Mouse (Mus musculus): ENCODE results near the gene Endov. TPM values are rescaled to one million over a fixed set of nuclear protein-coding genes. Genes with fewer than 3 reads are reported as not detected.
A peak's percentile ranks its signal among the peaks of the same experiment; 100 is the strongest.

Gene Endov
- total RNA-seq (2015; ENCODE audit: low replicate concordance) (3.8 and 7.6 TPM in 2 replicates), total RNA-seq (2017; ENCODE audit: low replicate concordance) (4.2 and 6.5 TPM in 2 replicates)

DNA sequence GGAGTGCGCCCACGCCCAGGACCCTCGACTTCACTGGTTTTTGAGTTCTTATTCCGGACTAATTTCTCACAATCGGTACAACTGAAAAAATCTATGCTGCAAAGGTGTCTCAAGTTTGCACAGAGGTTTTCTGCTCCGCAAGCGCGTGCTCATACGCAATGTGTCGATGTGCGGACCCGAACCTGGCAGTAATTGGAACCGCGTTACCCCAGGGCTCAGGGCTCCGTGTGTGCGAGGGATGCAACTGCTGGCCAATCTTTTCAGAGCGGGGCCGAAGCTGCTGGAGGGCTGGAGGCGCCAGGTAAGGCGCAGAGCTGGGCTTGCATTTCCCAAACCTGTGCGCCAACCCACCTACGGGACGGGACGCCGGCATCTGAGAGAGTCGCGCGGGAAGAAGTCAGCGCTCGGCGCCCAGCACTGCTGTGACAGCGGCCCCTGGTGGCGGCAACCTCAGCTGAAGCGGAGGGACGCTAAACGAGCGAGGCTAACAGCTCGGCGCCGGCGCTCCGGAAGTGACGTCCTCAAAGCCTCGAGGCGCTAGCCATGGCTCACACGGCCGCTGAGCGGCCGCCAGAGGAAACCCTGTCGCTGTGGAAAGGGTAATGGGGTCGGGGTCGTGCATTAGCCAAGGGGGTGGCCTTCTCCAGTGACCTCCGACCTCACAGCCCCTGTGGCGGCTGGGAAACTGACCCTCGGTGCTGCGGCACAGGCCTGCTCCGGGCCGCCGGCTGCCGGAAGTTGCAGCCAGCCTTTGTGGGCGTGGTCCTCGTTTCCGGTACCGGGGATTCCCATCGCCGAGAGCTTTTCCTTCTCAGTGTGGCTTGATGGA, at the start of gene Endov:
Gene Endov (plus strand): TSS at position 487 of the 829 bp plus-strand sequence.
- ATAC-seq (replicated peaks; ENCODE audit: low FRiP score, poor library complexity, severe bottlenecking), result peak; percentile 95

DNA sequence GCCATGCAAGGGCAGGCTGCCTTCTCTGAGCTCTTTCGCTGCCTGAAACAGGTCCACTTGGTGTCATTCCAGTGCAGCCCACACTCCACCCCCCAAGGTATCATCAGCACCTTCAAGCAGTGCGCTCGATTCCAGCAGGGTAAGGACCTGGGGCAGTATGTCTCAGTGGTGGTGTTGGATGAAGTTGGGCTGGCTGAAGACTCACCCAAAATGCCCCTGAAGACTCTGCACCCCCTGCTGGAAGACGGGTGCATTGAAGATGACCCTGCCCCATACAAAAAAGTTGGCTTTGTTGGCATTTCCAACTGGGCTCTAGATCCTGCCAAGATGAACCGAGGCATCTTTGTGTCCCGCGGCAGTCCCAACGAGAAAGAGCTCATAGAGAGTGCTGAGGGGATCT, 48.9 kb upstream of the Endov start:
- ATAC-seq (replicated peaks; ENCODE audit: low FRiP score, poor library complexity, severe bottlenecking), result no peak

DNA sequence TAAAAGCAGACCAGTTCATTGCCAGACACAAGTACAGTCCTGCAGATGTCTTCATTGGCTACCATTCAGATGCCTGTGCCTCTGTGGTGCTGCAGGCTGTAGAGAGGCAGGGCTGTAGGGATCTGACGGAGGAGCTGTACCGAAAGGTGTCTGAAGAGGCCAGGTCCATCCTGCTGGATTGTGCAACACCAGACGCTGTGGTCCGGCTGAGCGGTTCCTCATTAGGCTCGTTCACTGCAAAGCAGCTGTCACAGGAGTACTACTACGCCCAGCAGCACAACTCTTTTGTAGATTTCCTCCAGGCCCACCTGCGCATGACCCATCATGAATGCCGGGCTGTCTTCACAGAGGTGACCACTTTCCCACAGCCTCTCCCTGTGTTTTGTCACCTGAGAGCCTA, 47.7 kb upstream of the Endov start:
- no peak for ATAC-seq (replicated peaks; ENCODE audit: low FRiP score, poor library complexity, severe bottlenecking)

DNA sequence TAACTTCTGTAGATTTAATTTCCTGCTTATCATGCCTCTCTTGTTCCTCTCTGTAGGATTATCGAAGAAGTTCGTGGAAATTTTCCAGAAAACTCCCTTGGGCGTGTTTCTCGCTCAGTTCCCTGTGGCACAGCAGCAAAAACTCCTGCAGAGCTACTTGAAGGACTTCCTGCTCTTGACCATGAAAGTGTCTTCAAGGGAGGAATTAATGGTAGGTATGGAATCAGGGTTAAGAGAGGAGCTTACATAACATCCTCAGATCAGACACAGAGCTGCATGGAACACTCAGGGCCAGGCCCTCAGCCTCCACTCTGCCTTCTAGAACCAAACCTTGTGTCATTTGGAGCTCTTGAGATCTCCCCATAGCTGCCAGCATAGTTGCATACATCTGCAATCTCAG, 35.0 kb upstream of the Endov start:
- no peak for ATAC-seq (replicated peaks; ENCODE audit: low FRiP score, poor library complexity, severe bottlenecking)

DNA sequence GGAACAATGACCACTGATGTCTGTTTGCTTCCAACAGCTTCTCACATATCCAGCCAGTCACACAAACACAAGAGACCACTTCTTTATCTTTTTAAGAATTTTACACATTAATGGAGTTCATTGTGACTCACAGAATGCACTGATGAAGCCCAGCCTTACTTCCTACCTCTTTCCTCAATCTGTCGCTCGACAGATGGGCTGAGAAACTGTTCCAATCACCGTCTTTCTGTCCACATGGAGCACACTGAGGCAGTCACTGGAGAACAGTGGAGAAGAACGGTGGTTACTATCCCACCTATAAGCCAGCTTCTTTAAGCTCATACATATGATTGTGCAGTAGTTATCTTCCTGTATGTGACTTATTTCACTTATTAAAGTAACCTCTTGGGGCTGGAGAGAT, 13.3 kb upstream of the Endov start:
- ATAC-seq (replicated peaks; ENCODE audit: low FRiP score, poor library complexity, severe bottlenecking), result no peak

DNA sequence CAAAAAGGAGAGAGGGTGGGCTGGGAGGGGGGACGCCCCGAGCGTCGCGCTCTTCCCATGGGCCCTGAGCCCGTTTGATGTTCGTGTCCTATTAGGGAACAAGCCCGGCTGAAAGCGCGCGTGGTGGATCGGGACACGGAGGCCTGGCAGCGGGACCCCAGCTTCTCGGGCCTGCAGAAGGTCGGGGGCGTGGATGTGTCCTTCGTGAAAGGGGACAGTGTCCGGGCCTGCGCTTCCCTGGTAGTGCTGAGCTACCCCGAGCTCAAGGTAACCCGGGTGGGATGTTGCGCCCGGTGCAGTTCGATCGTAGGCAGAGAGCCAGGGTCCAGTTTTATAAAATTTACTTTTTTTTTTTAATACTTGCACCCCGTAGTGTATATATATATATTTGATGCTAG, 542 bp downstream of the Endov start:
- no peak for ATAC-seq (replicated peaks; ENCODE audit: low FRiP score, poor library complexity, severe bottlenecking)

DNA sequence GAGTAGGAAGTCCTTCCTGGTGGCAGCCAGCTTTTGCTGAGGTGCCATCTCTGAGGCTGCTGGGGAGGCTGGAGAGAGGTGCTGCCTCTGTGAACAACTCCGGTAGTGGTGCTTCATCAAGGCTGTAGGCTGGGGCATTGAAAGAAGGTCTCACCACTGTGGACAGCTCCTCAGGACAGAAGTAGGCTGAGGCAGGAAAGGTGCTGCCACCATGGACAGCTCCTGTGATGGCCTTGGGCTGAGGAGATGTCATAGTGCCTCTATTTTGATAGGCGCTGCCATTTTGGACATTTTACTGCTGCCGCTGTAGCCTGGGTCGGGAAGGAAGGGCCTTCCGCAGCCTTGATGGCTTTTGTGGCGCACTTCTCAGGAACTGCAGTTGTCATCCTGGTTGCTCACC, 1.7 kb downstream of the Endov start:
- ATAC-seq (replicated peaks; ENCODE audit: low FRiP score, poor library complexity, severe bottlenecking), result no peak

DNA sequence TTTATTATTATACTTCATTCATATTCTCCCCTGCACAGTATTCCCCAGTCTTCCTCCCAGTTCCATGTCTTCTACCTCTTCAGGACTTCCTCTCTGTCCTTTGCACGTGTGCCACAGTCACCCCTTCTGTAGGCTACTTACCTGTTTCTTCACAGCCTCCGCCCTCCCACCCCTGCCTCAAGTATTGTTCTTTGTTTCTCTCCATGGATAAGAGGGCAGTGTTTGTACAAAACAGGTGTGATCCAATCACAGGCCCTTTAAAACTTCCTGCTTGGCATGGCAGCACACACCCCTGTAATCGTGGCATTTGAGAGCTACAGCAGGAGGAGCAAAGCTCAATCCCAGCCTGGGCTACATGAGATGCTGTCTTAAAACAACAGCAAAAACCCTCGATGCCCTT, 2.4 kb downstream of the Endov start:
- no peak for ATAC-seq (replicated peaks; ENCODE audit: low FRiP score, poor library complexity, severe bottlenecking)

DNA sequence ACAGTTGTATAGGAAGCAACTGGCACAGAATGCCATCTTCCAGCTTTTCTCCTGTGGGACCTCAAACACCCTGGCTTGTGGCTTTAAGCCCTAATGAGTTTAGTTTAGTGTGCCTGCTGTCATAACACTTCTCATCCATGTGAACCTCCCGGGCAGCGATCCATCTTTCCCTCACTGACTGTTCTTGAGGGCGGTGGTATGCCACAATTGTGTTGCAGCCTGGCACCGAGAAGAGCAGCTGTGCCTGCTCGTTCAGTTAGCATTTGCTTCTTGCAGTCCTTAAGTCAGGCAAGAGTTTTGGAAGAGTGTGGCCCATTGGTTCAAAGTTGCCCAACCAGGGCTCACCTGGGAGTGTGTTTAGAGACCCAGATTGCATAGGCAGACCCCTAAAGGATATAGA, 5.0 kb downstream of the Endov start:
- no peak for ATAC-seq (replicated peaks; ENCODE audit: low FRiP score, poor library complexity, severe bottlenecking)

DNA sequence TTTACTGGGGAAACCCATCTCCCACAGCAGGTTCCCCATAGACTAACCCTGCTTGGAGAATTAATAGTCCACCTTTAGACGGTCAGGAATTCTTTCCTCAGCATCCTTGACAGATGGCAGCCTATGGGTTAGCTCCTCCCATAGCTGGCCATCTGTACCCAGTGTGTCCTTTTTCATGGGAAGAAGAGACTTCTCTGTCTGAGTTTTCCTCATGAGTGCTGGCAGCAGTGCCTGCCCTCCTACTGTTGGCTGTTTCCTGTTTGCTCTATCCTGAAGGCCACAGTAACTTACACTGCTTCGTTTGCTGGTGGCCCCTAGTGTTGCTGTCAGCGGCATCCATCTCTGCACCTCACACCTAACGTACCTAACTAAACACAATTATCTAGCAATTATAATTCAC, 6.3 kb downstream of the Endov start:
- no peak for ATAC-seq (replicated peaks; ENCODE audit: low FRiP score, poor library complexity, severe bottlenecking)

DNA sequence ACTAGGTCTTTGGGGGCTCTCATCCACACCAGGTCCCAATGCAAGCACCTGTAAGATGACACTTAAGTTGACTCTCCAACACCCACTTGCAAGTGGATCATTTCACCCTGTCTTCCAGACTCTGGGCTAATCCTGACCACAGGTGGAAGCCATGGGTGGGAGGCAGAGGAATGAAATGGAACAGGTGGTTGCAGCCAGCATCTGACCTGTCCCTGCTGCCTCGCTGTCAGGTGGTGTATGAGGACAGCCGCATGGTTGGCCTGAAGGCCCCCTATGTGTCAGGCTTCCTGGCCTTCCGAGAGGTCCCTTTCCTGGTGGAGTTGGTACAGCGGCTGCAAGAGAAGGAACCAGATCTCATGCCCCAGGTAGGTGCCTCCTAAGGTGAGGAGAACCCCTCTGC, 8.2 kb downstream of the Endov start:
- no peak for ATAC-seq (replicated peaks; ENCODE audit: low FRiP score, poor library complexity, severe bottlenecking)

DNA sequence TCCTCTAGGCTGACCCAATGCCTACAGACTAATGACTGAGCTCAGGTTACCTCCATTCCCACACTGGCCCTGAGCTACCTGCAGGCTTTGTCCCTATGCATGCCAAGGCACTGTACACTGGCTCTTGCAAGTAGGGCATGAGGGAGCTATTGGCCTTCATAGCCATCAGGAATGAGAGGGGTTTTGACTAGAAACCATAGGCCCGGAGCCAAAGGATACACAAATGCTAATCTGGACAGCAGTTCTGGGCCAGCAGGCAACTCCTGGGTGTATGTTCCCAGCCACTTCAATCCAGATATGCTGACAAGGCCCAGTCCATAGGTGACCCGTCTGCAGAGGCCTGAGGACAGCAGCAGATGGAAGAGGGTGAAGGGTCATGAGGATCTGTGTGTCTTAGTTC, 8.9 kb downstream of the Endov start:
- no peak for ATAC-seq (replicated peaks; ENCODE audit: low FRiP score, poor library complexity, severe bottlenecking)

DNA sequence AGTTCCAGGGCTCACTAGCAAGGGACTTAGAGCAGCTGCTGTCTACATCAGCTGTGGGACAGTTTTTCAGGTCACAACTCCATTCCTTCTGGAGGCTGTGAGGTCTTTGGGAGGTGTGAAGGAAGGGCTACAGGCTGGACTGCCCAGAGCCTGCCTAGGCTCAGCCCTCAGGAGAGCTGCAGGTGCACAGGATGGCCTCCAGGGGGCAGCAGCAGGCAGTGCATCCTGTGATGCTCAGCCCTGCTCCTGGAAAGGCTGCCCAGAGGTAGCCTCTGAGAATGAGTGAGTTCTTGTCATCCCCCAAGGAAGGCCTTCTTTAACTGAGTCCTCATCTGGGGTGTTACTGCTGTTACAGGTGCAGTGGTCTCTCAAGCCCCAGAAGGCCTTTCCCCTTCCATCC, 12.5 kb downstream of the Endov start:
- ATAC-seq (replicated peaks; ENCODE audit: low FRiP score, poor library complexity, severe bottlenecking), result peak; percentile 72

DNA sequence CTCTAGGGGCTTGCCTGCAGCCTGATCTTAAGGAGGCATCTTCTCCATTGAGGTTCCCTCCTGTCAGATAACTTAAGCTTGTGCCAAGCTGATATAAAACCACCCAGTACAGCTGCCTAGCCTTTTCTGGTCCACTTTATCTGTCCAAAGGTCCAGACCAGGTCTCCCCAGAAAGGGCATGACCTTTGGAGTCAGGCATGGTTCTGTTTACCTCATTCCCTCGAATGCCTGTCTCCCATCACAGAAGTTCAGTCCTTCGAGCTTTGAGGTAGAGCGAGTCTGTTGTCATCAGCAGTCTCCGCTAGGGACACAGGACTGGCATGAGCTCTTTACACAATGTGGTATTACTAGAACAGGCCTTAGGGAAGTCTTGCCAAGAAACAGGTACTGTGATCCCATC, 15.2 kb downstream of the Endov start:
- no peak for ATAC-seq (replicated peaks; ENCODE audit: low FRiP score, poor library complexity, severe bottlenecking)

DNA sequence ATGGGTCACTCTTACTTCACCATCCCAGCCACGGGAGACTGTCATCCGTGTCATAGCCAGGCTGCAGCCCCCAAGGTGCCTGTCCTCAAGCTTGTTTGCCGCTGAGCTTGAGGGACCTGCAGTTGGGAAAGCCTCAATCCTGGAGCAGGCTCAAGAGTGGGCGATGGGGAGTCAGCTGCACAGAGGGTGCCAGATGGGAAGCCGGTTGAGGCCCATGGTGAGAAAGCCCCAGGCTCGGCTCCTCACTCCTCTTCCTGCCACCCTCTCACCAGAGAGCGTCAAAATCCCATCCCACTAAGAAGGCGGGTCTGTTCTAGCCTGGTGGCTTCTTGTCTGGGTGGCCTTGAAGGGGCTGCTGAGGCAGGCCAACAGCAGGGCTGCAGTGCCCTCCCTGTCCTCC, 16.6 kb downstream of the Endov start:
- ATAC-seq (replicated peaks; ENCODE audit: low FRiP score, poor library complexity, severe bottlenecking), result no peak

DNA sequence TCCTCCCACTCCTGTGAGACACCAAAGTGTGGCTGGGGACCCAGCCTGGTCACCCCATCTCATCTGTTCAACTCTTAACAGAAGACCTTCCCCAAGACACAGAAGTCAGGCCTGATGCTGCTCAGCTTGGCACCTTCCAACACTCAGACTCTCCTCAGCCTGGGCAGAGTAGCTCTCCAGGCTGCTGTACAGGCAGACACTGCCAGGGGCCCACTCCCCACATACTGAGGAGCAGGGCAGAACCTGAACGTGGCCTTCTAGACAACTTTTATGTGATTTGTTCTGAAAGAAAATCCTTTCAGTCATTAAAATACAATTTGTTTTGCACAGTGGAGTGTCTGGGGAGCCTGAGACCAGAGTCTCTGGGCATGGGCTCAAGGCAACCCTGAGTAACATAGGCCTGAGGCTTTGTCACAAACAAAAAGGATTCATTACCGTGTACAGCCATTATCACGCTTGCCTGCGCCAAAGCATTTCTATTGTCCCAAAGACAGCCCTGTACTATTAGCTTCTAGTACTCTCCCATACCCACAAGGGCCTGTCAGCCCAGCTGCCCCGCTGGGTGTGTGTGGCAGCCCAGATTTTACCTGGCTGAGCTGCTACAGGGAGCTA, 18.1 kb downstream of the Endov start:
- no peak for ATAC-seq (replicated peaks; ENCODE audit: low FRiP score, poor library complexity, severe bottlenecking)

DNA sequence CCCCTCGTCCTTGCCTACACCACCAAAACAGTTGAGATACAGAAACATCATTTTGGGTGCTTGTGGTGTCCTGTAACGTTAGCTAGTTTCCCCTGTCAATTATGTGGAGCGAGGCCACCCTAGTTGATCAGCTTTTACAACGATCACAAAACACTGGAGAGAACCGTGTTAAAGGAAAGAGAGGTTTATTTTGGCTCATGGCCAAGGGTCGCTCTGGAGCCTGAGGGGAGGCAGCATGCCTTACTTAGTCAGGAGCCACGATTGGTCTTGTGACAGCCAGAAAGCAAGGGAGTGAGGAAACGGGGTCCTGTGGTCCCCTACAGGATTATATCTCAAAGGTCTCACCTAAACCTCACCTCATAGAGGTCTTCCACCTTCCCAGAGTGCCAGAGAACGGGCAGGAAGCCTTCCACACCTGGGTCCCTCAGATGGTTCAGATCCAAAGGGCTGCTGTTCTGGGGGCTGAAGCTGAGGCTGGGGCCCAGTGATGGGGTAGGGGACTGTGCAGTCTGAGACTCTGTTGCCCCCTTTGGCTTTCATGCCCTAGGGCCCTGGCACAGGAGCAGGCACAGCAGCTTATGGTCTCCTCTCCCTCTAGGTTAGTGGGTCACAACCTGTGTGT, 22.0 kb downstream of the Endov start:
- ATAC-seq (replicated peaks; ENCODE audit: low FRiP score, poor library complexity, severe bottlenecking), result no peak

DNA sequence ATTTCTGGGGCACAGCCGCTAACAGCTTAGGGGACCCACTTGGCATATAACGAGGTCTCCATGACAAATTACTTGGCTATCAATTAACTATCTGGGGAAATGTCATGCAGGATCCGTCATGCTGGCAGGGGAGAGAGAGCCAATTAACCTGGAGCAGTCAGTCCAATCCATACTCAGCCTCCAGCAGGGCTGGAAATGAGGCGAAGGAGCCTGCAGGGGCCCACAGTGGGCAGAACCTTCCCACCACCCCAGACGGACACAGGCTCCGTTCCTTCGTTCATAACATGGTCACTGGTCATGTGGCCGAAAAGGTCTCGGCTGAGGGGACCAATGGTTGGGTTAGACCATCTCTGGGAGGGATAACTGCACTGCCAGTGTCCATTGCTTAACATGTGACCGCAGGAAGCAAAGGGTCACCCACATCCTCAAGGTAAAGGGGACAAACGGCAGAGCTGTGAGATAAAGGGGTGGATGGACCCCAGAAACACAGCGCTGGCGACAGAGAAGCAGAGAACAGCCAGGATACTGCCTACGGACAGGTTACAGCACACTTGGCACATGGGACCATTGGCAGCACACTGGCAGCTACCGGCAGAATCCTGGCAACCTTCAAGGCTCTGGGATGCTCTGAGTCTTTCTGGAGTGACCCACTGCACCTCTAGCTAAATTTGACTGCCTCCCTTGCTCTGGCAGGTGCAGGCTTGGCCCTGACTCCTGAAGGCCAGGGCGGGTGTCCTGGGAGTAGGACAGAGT, 23.1 kb downstream of the Endov start:
- no peak for ATAC-seq (replicated peaks; ENCODE audit: low FRiP score, poor library complexity, severe bottlenecking)

DNA sequence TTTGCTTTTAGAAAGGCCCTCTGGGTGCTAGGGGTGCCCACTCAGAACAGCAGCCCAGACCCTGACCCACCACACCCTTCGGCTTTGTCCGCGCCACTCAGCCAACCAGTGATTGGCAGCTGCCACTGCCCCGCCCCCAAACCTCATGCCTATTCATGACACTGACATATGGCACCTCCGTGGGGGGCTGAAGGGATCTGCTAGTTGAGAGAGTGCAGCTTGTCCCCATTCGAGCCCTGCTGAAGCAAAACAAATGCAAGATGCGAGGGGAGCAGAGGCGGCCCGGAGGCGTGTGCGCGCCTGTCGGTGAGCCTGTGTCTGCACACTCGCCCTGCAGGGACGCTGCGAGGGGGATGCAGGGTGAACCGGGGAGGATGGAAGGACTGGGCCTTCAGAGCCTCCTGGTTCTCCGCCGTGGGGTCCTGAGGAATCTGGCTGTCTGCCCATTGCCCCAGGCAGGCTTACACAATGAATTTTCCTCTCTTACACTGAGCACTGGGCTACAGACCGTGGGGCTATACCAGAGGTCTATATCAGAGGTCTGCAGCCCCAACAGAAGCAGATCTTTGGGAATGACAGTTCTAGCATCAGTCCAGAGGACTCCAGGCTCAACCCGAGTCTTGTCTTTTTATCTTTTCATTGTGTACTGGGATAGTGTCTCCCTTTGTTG, 24.0 kb downstream of the Endov start:
- no peak for ATAC-seq (replicated peaks; ENCODE audit: low FRiP score, poor library complexity, severe bottlenecking)
